Mouse (Mus musculus): Measurements from ENCODE around the gene Ocel1. TPM values are rescaled to one million over a fixed set of nuclear protein-coding genes. Genes with fewer than 3 reads are reported as not detected.
"Not testable (repeated sequence)": the region's sequence is repeated elsewhere in the genome, so short reads cannot be mapped to it uniquely, and the experiment has no call there.

Ocel1 gene
- polyA plus RNA-seq (2014; fragmentation: Nextera tagmentation; extraction: Ambion mirVana) = 3.0 and 3.7 TPM in 2 replicates

DNA sequence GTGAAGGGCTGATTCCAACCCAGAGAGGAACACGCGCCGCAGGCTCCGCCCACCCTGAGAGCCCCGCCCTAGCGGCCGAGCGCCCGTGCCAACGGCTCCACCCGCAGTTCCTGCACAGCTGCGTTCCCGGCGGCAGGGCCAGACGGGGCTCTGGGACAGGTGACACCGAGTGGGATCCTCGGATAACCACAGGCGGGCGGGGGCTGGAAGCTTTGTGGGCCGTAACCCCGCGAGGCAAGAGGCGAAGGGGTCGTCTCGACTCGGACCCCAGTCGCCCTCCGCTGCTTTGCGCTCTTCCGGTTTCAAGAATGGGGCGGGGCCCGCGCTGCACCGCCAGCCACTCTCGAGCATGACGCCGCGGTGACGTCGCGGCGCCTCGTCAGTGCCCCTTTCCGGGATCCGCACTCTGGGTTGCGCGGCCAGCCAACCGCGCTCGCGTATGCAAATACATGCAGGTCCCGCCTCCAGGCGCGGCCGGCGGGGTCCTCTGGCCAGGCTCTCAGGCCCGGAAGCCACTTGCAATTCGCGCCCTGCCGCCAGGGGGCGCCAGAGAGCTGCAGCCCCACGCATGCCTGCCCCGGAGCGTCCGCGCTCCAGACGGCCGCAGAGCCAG is at the start of gene Ocel1:
Ocel1 (plus strand) TSS at position 63 of the 613 bp plus-strand sequence.
- WGBS = under 1% methylated on average over 61 of the region's 68 CpGs
- H3K36me3 ChIP-seq (ENCODE audit: control insufficient read depth, insufficient read depth, low read length) = peaks cover 4% of the 10 kb centered on the region; the same call in 1 of the 2 replicates
- ATAC-seq (ENCODE audit: low FRiP score) = peak; percentile 82

DNA sequence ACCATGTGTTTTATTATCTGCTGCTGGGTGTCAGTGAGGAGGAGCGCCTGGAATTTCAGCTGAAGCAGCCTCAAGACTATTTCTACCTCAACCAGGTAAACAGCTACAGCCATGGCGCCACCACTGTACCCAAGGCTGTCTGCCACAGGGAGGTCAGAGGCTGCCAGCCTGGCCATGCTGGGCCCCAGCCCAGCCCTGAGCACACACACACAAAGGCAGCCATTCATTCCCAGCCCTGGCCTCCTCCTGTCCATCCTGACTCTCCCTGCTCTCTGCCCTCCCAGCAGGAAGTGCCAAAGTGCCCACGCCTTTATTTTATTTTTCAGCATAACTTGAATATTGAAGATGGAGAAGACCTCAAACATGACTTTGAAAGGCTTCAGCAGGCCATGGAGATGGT is 48.2 kb upstream of the Ocel1 start:
- WGBS = 86% methylated on average over 3 of the region's 3 CpGs

More for the DNA sequence above, at the start of gene Ocel1:
- peak within 1 kb of the TSS; percentile 65; the same call in 1 of the 2 replicates for H3K27ac ChIP-seq (ENCODE audit: low read depth, low read length)
- no peaks in the 10 kb centered on the region for H3K27me3 ChIP-seq (ENCODE audit: control insufficient read depth, insufficient read depth, low read length)
- H3K4me3 ChIP-seq (ENCODE audit: low read depth, low read length) = peak within 1 kb of the TSS; percentile 69
- peak within 1 kb of the TSS; percentile 57; the same call in 1 of the 2 replicates for H3K9ac ChIP-seq (ENCODE audit: low read depth, low read length)
- H3K9me3 ChIP-seq (ENCODE audit: control insufficient read depth, low read length) = no peaks in the 10 kb centered on the region
- H3K4me1 ChIP-seq (replicated peaks; ENCODE audit: control insufficient read depth, insufficient read depth, low read length) = peaks cover 15% of the 10 kb centered on the region
- peak within 1 kb of the TSS; percentile 39 for H3K4me2 ChIP-seq (replicated peaks; ENCODE audit: low read depth, low read length)
- DNase-seq (ENCODE audit: low spot score) = peak; percentile 98

GRCm38 (mm10) chr8:71324848-71325247 is 46.2 kb upstream of the Ocel1 start:
- H3K9me3 ChIP-seq (ENCODE audit: control insufficient read depth, low read length) = no peaks in the 10 kb centered on the region
- H3K4me3 ChIP-seq (ENCODE audit: low read depth, low read length) = no peak overlapping the region
- peaks cover 8% of the 10 kb centered on the region; the same call in 1 of the 2 replicates for H3K36me3 ChIP-seq (ENCODE audit: control insufficient read depth, insufficient read depth, low read length)
- H3K4me1 ChIP-seq (replicated peaks; ENCODE audit: control insufficient read depth, insufficient read depth, low read length) = no peaks in the 10 kb centered on the region
- WGBS = 100% methylated on average over 1 of the region's 1 CpGs
- ATAC-seq (ENCODE audit: low FRiP score) = no peak
- no peak for DNase-seq (ENCODE audit: low spot score)
- no peak overlapping the region for H3K27ac ChIP-seq (ENCODE audit: low read depth, low read length)
- H3K9ac ChIP-seq (ENCODE audit: low read depth, low read length) = no peak overlapping the region
- H3K4me2 ChIP-seq (replicated peaks; ENCODE audit: low read depth, low read length) = no peak overlapping the region
- no peaks in the 10 kb centered on the region for H3K27me3 ChIP-seq (ENCODE audit: control insufficient read depth, insufficient read depth, low read length)

More for the DNA sequence above, 48.2 kb upstream of the Ocel1 start:
- H3K4me3 ChIP-seq (ENCODE audit: low read depth, low read length) = no peak overlapping the region
- no peaks in the 10 kb centered on the region for H3K4me1 ChIP-seq (replicated peaks; ENCODE audit: control insufficient read depth, insufficient read depth, low read length)
- DNase-seq (ENCODE audit: low spot score) (no peak), ATAC-seq (ENCODE audit: low FRiP score) (no peak)
- no peaks in the 10 kb centered on the region for H3K27me3 ChIP-seq (ENCODE audit: control insufficient read depth, insufficient read depth, low read length)
- no peak overlapping the region for H3K9ac ChIP-seq (ENCODE audit: low read depth, low read length)
- no peaks in the 10 kb centered on the region for H3K9me3 ChIP-seq (ENCODE audit: control insufficient read depth, low read length)
- no peak overlapping the region for H3K27ac ChIP-seq (ENCODE audit: low read depth, low read length)
- no peak overlapping the region for H3K4me2 ChIP-seq (replicated peaks; ENCODE audit: low read depth, low read length)
- peaks cover 8% of the 10 kb centered on the region; the same call in 1 of the 2 replicates for H3K36me3 ChIP-seq (ENCODE audit: control insufficient read depth, insufficient read depth, low read length)

GRCm38 (mm10) chr8:71337834-71338233 is 33.3 kb upstream of the Ocel1 start:
- not testable (repeated sequence) for H3K36me3 ChIP-seq (ENCODE audit: control insufficient read depth, insufficient read depth, low read length); H3K4me1 ChIP-seq (replicated peaks; ENCODE audit: control insufficient read depth, insufficient read depth, low read length); H3K4me2 ChIP-seq (replicated peaks; ENCODE audit: low read depth, low read length); DNase-seq (ENCODE audit: low spot score); H3K27me3 ChIP-seq (ENCODE audit: control insufficient read depth, insufficient read depth, low read length); H3K9me3 ChIP-seq (ENCODE audit: control insufficient read depth, low read length); H3K27ac ChIP-seq (ENCODE audit: low read depth, low read length); ATAC-seq (ENCODE audit: low FRiP score); H3K4me3 ChIP-seq (ENCODE audit: low read depth, low read length); H3K9ac ChIP-seq (ENCODE audit: low read depth, low read length)
- WGBS = 92% methylated on average over 6 of the region's 6 CpGs

DNA sequence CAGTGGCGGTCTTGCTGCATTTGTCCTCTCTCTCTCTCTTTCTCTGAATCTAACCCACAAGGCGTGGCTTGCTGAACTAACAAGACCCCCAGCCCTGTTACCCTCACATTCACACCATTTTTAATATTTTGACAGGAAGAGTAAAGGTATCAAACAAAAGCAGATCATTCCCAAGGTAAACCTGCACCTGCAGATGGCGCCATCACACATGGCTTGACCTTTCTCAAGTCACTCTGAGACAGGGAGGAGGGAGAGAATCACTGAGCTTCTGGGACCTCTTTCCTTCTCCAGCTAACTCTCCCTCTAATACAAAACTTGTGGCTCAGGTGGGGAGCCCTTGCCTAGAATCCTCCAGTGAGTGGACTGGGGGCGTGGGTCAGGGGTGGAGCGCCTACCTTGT is 30.5 kb upstream of the Ocel1 start:
- Histone ChIP-seq H3K4me3 (ENCODE audit: low read depth, low read length) (no peak overlapping the region), H3K27me3 (ENCODE audit: control insufficient read depth, insufficient read depth, low read length) (no peaks in the 10 kb centered on the region), H3K9me3 (ENCODE audit: control insufficient read depth, low read length) (no peaks in the 10 kb centered on the region), H3K4me1 (replicated peaks; ENCODE audit: control insufficient read depth, insufficient read depth, low read length) (no peaks in the 10 kb centered on the region), H3K27ac (ENCODE audit: low read depth, low read length) (no peak overlapping the region), H3K9ac (ENCODE audit: low read depth, low read length) (no peak overlapping the region), H3K4me2 (replicated peaks; ENCODE audit: low read depth, low read length) (no peak overlapping the region), H3K36me3 (ENCODE audit: control insufficient read depth, insufficient read depth, low read length) (0 out of 2 replicates have a peak, but pooled peaks cover 2% of the 10 kb centered on the region)
- WGBS = 75% methylated on average over 5 of the region's 5 CpGs
- no peak for ATAC-seq (ENCODE audit: low FRiP score)
- peak; percentile 57 for DNase-seq (ENCODE audit: low spot score)

DNA sequence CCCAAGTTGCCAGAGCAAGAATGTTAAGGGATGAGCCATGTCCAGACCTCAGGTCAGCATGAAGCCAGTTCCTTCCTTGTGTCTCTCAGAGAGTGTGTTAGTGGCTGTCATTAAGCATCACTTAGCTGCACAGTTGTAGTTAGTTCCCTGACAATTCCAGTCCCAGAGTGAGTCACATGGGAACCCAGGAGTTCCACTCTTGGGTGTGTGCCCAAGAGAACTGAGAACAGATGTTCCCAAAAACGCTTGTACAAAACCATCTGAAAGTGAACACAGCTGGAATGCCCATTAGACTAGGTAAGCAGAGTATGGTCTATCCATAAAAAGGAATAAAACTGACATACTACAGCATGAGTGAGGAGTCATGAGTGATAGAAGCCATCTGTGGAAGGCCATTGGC is 24.5 kb upstream of the Ocel1 start:
- H3K36me3 ChIP-seq (ENCODE audit: control insufficient read depth, insufficient read depth, low read length) = peaks cover 15% of the 10 kb centered on the region

GRCm38 (mm10) chr8:71351117-71351516 is 20.0 kb upstream of the Ocel1 start:
- Histone ChIP-seq H3K36me3 (ENCODE audit: control insufficient read depth, insufficient read depth, low read length) (peaks cover 16% of the 10 kb centered on the region), H3K9me3 (ENCODE audit: control insufficient read depth, low read length) (no peaks in the 10 kb centered on the region), H3K27me3 (ENCODE audit: control insufficient read depth, insufficient read depth, low read length) (no peaks in the 10 kb centered on the region), H3K27ac (ENCODE audit: low read depth, low read length) (no peak overlapping the region), H3K9ac (ENCODE audit: low read depth, low read length) (no peak overlapping the region), H3K4me2 (replicated peaks; ENCODE audit: low read depth, low read length) (no peak overlapping the region), H3K4me1 (replicated peaks; ENCODE audit: control insufficient read depth, insufficient read depth, low read length) (no peaks in the 10 kb centered on the region), H3K4me3 (ENCODE audit: low read depth, low read length) (no peak overlapping the region)
- DNase-seq (ENCODE audit: low spot score) (no peak), ATAC-seq (ENCODE audit: low FRiP score) (no peak)
- 80% methylated on average over 3 of the region's 3 CpGs for WGBS

More for the DNA sequence above, 24.5 kb upstream of the Ocel1 start:
- Histone ChIP-seq H3K27me3 (ENCODE audit: control insufficient read depth, insufficient read depth, low read length) (no peaks in the 10 kb centered on the region), H3K27ac (ENCODE audit: low read depth, low read length) (no peak overlapping the region), H3K4me3 (ENCODE audit: low read depth, low read length) (no peak overlapping the region), H3K4me1 (replicated peaks; ENCODE audit: control insufficient read depth, insufficient read depth, low read length) (no peaks in the 10 kb centered on the region), H3K4me2 (replicated peaks; ENCODE audit: low read depth, low read length) (no peak overlapping the region), H3K9ac (ENCODE audit: low read depth, low read length) (no peak overlapping the region), H3K9me3 (ENCODE audit: control insufficient read depth, low read length) (no peaks in the 10 kb centered on the region)
- 88% methylated on average over 1 of the region's 1 CpGs for WGBS
- ATAC-seq (ENCODE audit: low FRiP score) (no peak), DNase-seq (ENCODE audit: low spot score) (no peak)

DNA sequence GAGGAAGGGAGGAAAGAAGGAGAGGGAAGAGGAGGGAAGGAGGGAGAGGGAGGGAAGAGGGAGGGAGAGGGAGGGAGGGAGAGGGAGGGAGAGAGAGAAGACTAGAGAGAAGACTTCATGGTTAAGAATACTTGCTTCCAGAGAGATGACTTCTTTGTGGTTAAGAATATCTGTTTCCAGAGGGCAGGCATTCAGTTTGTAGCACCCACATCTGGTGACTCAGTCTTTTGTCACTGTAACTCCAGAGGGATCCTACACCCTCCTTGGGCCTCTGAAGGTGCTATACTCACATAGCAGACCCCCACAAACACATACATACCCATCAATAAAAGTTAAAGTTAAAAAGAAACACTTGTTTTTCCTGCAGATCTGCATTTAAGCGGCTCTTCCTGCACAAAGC is 19.6 kb upstream of the Ocel1 start:
- DNase-seq (ENCODE audit: low spot score) (no peak), ATAC-seq (ENCODE audit: low FRiP score) (no peak)
- H3K4me3 ChIP-seq (ENCODE audit: low read depth, low read length) = no peak overlapping the region
- WGBS = 92% methylated on average over 1 of the region's 1 CpGs
- no peaks in the 10 kb centered on the region for H3K9me3 ChIP-seq (ENCODE audit: control insufficient read depth, low read length)
- H3K36me3 ChIP-seq (ENCODE audit: control insufficient read depth, insufficient read depth, low read length) = peaks cover 12% of the 10 kb centered on the region
- no peak overlapping the region for H3K4me2 ChIP-seq (replicated peaks; ENCODE audit: low read depth, low read length)
- no peak overlapping the region for H3K9ac ChIP-seq (ENCODE audit: low read depth, low read length)
- no peaks in the 10 kb centered on the region for H3K4me1 ChIP-seq (replicated peaks; ENCODE audit: control insufficient read depth, insufficient read depth, low read length)
- H3K27me3 ChIP-seq (ENCODE audit: control insufficient read depth, insufficient read depth, low read length) = no peaks in the 10 kb centered on the region
- H3K27ac ChIP-seq (ENCODE audit: low read depth, low read length) = no peak overlapping the region

DNA sequence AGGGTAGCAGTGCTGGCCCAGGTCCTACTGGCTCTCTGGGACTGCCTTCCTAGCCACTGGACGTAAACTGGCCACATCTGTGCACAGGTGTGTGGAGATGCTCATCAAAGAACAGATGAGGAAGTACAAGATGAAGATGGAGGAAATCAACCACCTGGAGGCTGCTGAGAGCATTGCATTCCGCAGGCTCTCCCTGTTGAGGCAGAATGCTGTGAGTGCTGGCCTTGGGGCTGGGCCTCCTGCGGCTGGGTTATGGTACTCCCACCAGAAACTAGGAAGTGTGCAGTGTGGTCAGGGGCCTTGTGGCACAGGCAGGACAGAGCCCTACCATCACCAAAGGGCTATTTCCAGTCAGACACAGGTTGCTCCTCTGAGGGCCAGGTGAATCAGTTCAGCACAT is 13.1 kb upstream of the Ocel1 start:
- 0 out of 2 replicates have a peak, but pooled peaks cover 6% of the 10 kb centered on the region for H3K36me3 ChIP-seq (ENCODE audit: control insufficient read depth, insufficient read depth, low read length)
- no peaks in the 10 kb centered on the region for H3K27me3 ChIP-seq (ENCODE audit: control insufficient read depth, insufficient read depth, low read length)
- H3K9me3 ChIP-seq (ENCODE audit: control insufficient read depth, low read length) = no peaks in the 10 kb centered on the region
- DNase-seq (ENCODE audit: low spot score) (no peak), ATAC-seq (ENCODE audit: low FRiP score) (no peak)
- H3K9ac ChIP-seq (ENCODE audit: low read depth, low read length) = no peak overlapping the region
- H3K27ac ChIP-seq (ENCODE audit: low read depth, low read length) = no peak overlapping the region
- no peak overlapping the region for H3K4me2 ChIP-seq (replicated peaks; ENCODE audit: low read depth, low read length)
- H3K4me3 ChIP-seq (ENCODE audit: low read depth, low read length) = no peak overlapping the region
- H3K4me1 ChIP-seq (replicated peaks; ENCODE audit: control insufficient read depth, insufficient read depth, low read length) = no peaks in the 10 kb centered on the region
- 89% methylated on average over 3 of the region's 3 CpGs for WGBS

Data from hindbrain, embryonic 11.5 days (tissue).